Mouse (Mus musculus): Measurements from ENCODE around the gene St6galnac3.

Gene St6galnac3

DNA sequence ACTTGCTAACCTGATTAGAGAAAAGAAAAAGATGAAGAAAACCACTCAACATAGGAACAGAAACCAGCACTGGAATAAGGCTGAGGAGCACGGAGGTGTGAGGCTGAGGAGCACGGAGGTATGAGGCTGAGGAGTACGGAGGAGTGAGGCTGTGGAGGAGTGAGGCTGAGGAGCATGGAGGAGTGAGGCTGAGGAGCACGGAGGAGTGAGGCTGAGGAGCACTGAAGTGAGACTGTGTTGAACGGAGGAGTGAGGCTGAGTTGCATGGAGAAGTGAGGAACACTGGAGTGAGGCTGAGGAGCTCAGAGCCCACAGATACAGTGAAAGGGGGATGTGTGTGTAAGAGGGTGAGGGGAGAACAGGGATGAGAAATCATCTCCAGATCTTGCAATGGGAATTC lies 564.3 kb downstream of the St6galnac3 start:
- DNase-seq (ENCODE audit: low spot score), result no peak

DNA sequence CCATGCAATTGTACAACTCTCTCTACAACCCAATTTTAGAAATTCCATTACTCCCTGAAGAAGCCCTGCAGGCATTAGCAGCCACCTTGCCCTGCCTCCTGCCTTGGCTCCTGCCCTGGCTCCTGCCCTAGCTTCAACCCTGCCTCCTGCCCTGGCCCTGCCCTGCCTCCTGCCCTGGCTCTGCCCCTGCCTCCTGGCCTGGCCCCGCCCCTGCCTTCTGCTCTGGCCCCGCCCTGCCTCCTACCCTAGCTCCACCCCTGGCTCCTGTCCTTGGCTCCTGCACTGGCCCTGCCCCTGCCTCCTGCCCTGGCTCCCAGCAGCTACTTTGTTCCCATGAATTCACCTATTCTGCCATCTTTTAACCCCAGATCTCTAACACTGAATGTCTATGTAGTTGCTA lies 576.1 kb downstream of the St6galnac3 start:
- DNase-seq (ENCODE audit: low spot score), result no peak

Measured in MN1 (cell line).